Mouse (Mus musculus): ENCODE results near the gene Bfsp1. TPM values are rescaled to one million over a fixed set of nuclear protein-coding genes. Genes with fewer than 3 reads are reported as not detected.

The Bfsp1 gene
- polyA plus RNA-seq (2014; fragmentation: Nextera tagmentation; extraction: Ambion mirVana), result 0.93 and 1.6 TPM in 2 replicates

- Histone ChIP-seq H3K9me3 (ENCODE audit: control insufficient read depth, low read depth, low read length) (no peaks in the 10 kb centered on the region), H3K27me3 (ENCODE audit: control insufficient read depth, insufficient read depth, low read length) (no peaks in the 10 kb centered on the region), H3K4me1 (ENCODE audit: control insufficient read depth, insufficient read depth, low read length) (no peaks in the 10 kb centered on the region), H3K9ac (replicated peaks; ENCODE audit: low read depth, low read length) (peak within 1 kb of the TSS; percentile 67), H3K27ac (ENCODE audit: low read length) (no peak within 1 kb of the TSS), H3K4me3 (ENCODE audit: low read depth, low read length) (peak within 1 kb of the TSS; percentile 36), H3K36me3 (ENCODE audit: control insufficient read depth, insufficient read depth, low read length) (no peaks in the 10 kb centered on the region), H3K4me2 (replicated peaks; ENCODE audit: low read depth, low read length) (peak within 1 kb of the TSS; percentile 75)
- WGBS, result 4% methylated on average over 86 of the region's 86 CpGs
- peak; percentile 81 for ATAC-seq (ENCODE audit: insufficient number of reproducible peaks, insufficient read depth, low FRiP score, low read depth)
Measured at GRCm38 (mm10) chr2:143862484-143863231, at the start of gene Bfsp1. Bfsp1 (minus strand) TSS chr2:143863173.

GRCm38 (mm10) chr2:143912199-143912598, 49.2 kb upstream of the Bfsp1 start:
- Histone ChIP-seq H3K27me3 (ENCODE audit: control insufficient read depth, insufficient read depth, low read length) (no peaks in the 10 kb centered on the region), H3K9ac (replicated peaks; ENCODE audit: low read depth, low read length) (no peak overlapping the region), H3K4me1 (ENCODE audit: control insufficient read depth, insufficient read depth, low read length) (peaks cover 7% of the 10 kb centered on the region; the same call in 1 of the 2 replicates), H3K4me3 (ENCODE audit: low read depth, low read length) (no peak overlapping the region), H3K9me3 (ENCODE audit: control insufficient read depth, low read depth, low read length) (no peaks in the 10 kb centered on the region), H3K27ac (ENCODE audit: low read length) (no peak overlapping the region), H3K36me3 (ENCODE audit: control insufficient read depth, insufficient read depth, low read length) (no peaks in the 10 kb centered on the region), H3K4me2 (replicated peaks; ENCODE audit: low read depth, low read length) (no peak overlapping the region)
- WGBS, result 90% methylated on average over 2 of the region's 2 CpGs
- ATAC-seq (ENCODE audit: insufficient number of reproducible peaks, insufficient read depth, low FRiP score, low read depth), result no peak

GRCm38 (mm10) chr2:143909230-143909629, 46.3 kb upstream of the Bfsp1 start:
- H3K27ac ChIP-seq (ENCODE audit: low read length), result no peak overlapping the region
- H3K9ac ChIP-seq (replicated peaks; ENCODE audit: low read depth, low read length), result no peak overlapping the region
- H3K36me3 ChIP-seq (ENCODE audit: control insufficient read depth, insufficient read depth, low read length), result no peaks in the 10 kb centered on the region
- no peaks in the 10 kb centered on the region for H3K4me1 ChIP-seq (ENCODE audit: control insufficient read depth, insufficient read depth, low read length)
- 76% methylated on average over 2 of the region's 2 CpGs for WGBS
- no peaks in the 10 kb centered on the region for H3K27me3 ChIP-seq (ENCODE audit: control insufficient read depth, insufficient read depth, low read length)
- no peak overlapping the region for H3K4me2 ChIP-seq (replicated peaks; ENCODE audit: low read depth, low read length)
- no peak overlapping the region for H3K4me3 ChIP-seq (ENCODE audit: low read depth, low read length)
- H3K9me3 ChIP-seq (ENCODE audit: control insufficient read depth, low read depth, low read length), result no peaks in the 10 kb centered on the region
- no peak for ATAC-seq (ENCODE audit: insufficient number of reproducible peaks, insufficient read depth, low FRiP score, low read depth)

GRCm38 (mm10) chr2:143904896-143905295, 41.9 kb upstream of the Bfsp1 start:
- WGBS, result 80% methylated on average over 5 of the region's 5 CpGs
- H3K9ac ChIP-seq (replicated peaks; ENCODE audit: low read depth, low read length), result no peak overlapping the region
- ATAC-seq (ENCODE audit: insufficient number of reproducible peaks, insufficient read depth, low FRiP score, low read depth), result no peak

GRCm38 (mm10) chr2:143903376-143904045, 40.5 kb upstream of the Bfsp1 start:
- Histone ChIP-seq H3K4me2 (replicated peaks; ENCODE audit: low read depth, low read length) (no peak overlapping the region), H3K4me3 (ENCODE audit: low read depth, low read length) (no peak overlapping the region), H3K27me3 (ENCODE audit: control insufficient read depth, insufficient read depth, low read length) (no peaks in the 10 kb centered on the region), H3K9ac (replicated peaks; ENCODE audit: low read depth, low read length) (no peak overlapping the region), H3K9me3 (ENCODE audit: control insufficient read depth, low read depth, low read length) (no peaks in the 10 kb centered on the region), H3K4me1 (ENCODE audit: control insufficient read depth, insufficient read depth, low read length) (0 out of 2 replicates have a peak, but pooled peaks cover 5% of the 10 kb centered on the region), H3K27ac (ENCODE audit: low read length) (peak overlapping the region; percentile 61), H3K36me3 (ENCODE audit: control insufficient read depth, insufficient read depth, low read length) (no peaks in the 10 kb centered on the region)
- no peak for ATAC-seq (ENCODE audit: insufficient number of reproducible peaks, insufficient read depth, low FRiP score, low read depth)
- WGBS, result 44% methylated on average over 9 of the region's 9 CpGs

More at GRCm38 (mm10) chr2:143904896-143905295, 41.9 kb upstream of the Bfsp1 start:
- H3K27ac ChIP-seq (ENCODE audit: low read length), result no peak overlapping the region
- no peak overlapping the region for H3K4me2 ChIP-seq (replicated peaks; ENCODE audit: low read depth, low read length)
- no peak overlapping the region for H3K4me3 ChIP-seq (ENCODE audit: low read depth, low read length)
- H3K4me1 ChIP-seq (ENCODE audit: control insufficient read depth, insufficient read depth, low read length), result 0 out of 2 replicates have a peak, but pooled peaks cover 5% of the 10 kb centered on the region
- H3K36me3 ChIP-seq (ENCODE audit: control insufficient read depth, insufficient read depth, low read length), result no peaks in the 10 kb centered on the region
- no peaks in the 10 kb centered on the region for H3K9me3 ChIP-seq (ENCODE audit: control insufficient read depth, low read depth, low read length)
- H3K27me3 ChIP-seq (ENCODE audit: control insufficient read depth, insufficient read depth, low read length), result no peaks in the 10 kb centered on the region

- no peaks in the 10 kb centered on the region for H3K27me3 ChIP-seq (ENCODE audit: control insufficient read depth, insufficient read depth, low read length)
- H3K27ac ChIP-seq (ENCODE audit: low read length), result no peak overlapping the region
- 64% methylated on average over 5 of the region's 5 CpGs for WGBS
- H3K4me1 ChIP-seq (ENCODE audit: control insufficient read depth, insufficient read depth, low read length), result 0 out of 2 replicates have a peak, but pooled peaks cover 5% of the 10 kb centered on the region
- no peak overlapping the region for H3K9ac ChIP-seq (replicated peaks; ENCODE audit: low read depth, low read length)
- no peak for ATAC-seq (ENCODE audit: insufficient number of reproducible peaks, insufficient read depth, low FRiP score, low read depth)
- no peak overlapping the region for H3K4me2 ChIP-seq (replicated peaks; ENCODE audit: low read depth, low read length)
- H3K36me3 ChIP-seq (ENCODE audit: control insufficient read depth, insufficient read depth, low read length), result no peaks in the 10 kb centered on the region
- no peaks in the 10 kb centered on the region for H3K9me3 ChIP-seq (ENCODE audit: control insufficient read depth, low read depth, low read length)
- no peak overlapping the region for H3K4me3 ChIP-seq (ENCODE audit: low read depth, low read length)
Measured at GRCm38 (mm10) chr2:143900821-143901351, 37.9 kb upstream of the Bfsp1 start.

GRCm38 (mm10) chr2:143899470-143900220, 36.7 kb upstream of the Bfsp1 start:
- Histone ChIP-seq H3K4me2 (replicated peaks; ENCODE audit: low read depth, low read length) (no peak overlapping the region), H3K36me3 (ENCODE audit: control insufficient read depth, insufficient read depth, low read length) (no peaks in the 10 kb centered on the region), H3K9me3 (ENCODE audit: control insufficient read depth, low read depth, low read length) (no peaks in the 10 kb centered on the region), H3K4me3 (ENCODE audit: low read depth, low read length) (no peak overlapping the region), H3K4me1 (ENCODE audit: control insufficient read depth, insufficient read depth, low read length) (0 out of 2 replicates have a peak, but pooled peaks cover 5% of the 10 kb centered on the region), H3K27me3 (ENCODE audit: control insufficient read depth, insufficient read depth, low read length) (no peaks in the 10 kb centered on the region), H3K27ac (ENCODE audit: low read length) (no peak overlapping the region), H3K9ac (replicated peaks; ENCODE audit: low read depth, low read length) (no peak overlapping the region)
- 0 out of 2 replicates have a peak, but pooled peaks have one; percentile 28 for ATAC-seq (ENCODE audit: insufficient number of reproducible peaks, insufficient read depth, low FRiP score, low read depth)
- 77% methylated on average over 9 of the region's 9 CpGs for WGBS

Data from stomach, embryonic 14.5 days (tissue).